Mouse (Mus musculus) forebrain, embryonic 11.5 days (tissue): ENCODE data around the gene Fmo3. TPM values are rescaled to one million over a fixed set of nuclear protein-coding genes. Genes with fewer than 3 reads are reported as not detected.

ENCODE experiments used
- ATAC-seq: fragments of 200-750 bp; cut with Nextera tagmentation; replicated peaks from 2 replicates; pipeline ENCODE4 v1.8.0; 2017; ENCODE audit warnings: moderate TSS enrichment; ENCODE audit not compliant: low FRiP score
- DNase-seq: peaks from one replicate; pipeline ENCODE4 v3.0.0-alpha.2; 2017; ENCODE audit warnings: low spot score
- H3K27ac ChIP-seq: fragments of 300-500 bp; sonication (generic); 2 replicates; pipeline ENCODE4 v1.5.1; 2014; ENCODE audit warnings: low read depth, low read length
- H3K27me3 ChIP-seq: fragments of 300-500 bp; sonication (generic); 2 replicates; pipeline ENCODE4 v1.6.1; 2014; ENCODE audit warnings: mild to moderate bottlenecking, low read length, mixed read lengths; ENCODE audit not compliant: control insufficient read depth, insufficient read depth
- H3K36me3 ChIP-seq: fragments of 300-500 bp; sonication (generic); 2 replicates; pipeline ENCODE4 v1.6.1; 2014; ENCODE audit warnings: mild to moderate bottlenecking, low read length, moderate library complexity, mixed read lengths; ENCODE audit not compliant: control insufficient read depth, insufficient read depth
- H3K4me1 ChIP-seq: fragments of 300-500 bp; sonication (generic); replicated peaks from 2 replicates; pipeline ENCODE4 v1.6.1; 2014; ENCODE audit warnings: low read length, mixed read lengths; ENCODE audit not compliant: control insufficient read depth, insufficient read depth
- H3K4me2 ChIP-seq: fragments of 300-500 bp; sonication (generic); 2 replicates; pipeline ENCODE4 v1.6.1; 2014; ENCODE audit warnings: low read depth, mild to moderate bottlenecking, low read length, moderate library complexity, mixed read lengths; ENCODE audit not compliant: severe bottlenecking
- H3K4me3 ChIP-seq: fragments of 300-500 bp; sonication (generic); 2 replicates; pipeline ENCODE4 v1.5.1; 2014; ENCODE audit warnings: low read depth, low read length
- H3K9ac ChIP-seq: fragments of 300-500 bp; sonication (generic); 2 replicates; pipeline ENCODE4 v1.6.1; 2014; ENCODE audit warnings: low read length
- H3K9me3 ChIP-seq: fragments of 300-500 bp; sonication (generic); 2 replicates; pipeline ENCODE4 v1.6.1; 2016; ENCODE audit warnings: low read length, mixed read lengths; ENCODE audit not compliant: control insufficient read depth
- WGBS: fragments of 180-500 bp; shearing (Covaris S2); extraction: QIAGEN DNeasy Blood & Tissue Kit; methylation state at CpG from one replicate; pipeline ENCODE4 v1.1.7; 2014; 5-methylcytosine and 5-hydroxymethylcytosine counted together
- polyA plus RNA-seq: library from polyadenylated mRNA; unstranded; fragments of >200 nt; fragmentation: Nextera tagmentation; extraction: Ambion mirVana; gene quantifications from 2 replicates; pipeline ENCODE4 v1.2.1, GENCODE M21; 2014

The Fmo3 gene
- polyA plus RNA-seq, 1 experiment from 2014 or later: not detected

DNA sequence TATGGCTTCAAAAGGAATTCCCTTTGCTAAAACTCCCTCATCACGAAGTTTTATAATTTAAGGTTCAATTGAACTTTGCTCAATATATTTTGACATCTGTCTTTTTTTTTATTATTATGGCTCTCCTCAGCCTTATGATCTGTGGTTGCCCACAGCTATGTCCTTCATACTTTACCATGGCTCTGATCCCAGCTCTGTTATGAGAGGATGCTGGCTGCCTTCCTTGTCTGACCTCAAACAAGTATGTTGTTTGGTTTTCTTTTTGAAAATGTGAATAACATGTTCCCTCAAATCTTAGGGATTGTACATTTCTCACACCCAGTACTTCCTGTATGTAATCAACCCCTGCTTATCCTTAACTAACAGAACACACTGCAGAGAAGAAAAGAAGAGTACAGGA lies 26.9 kb downstream of the Fmo3 start:
- ATAC-seq (no peak), DNase-seq (no peak)
- Histone ChIP-seq H3K9me3 (no peaks in the 10 kb centered on the region), H3K36me3 (no peaks in the 10 kb centered on the region), H3K4me3 (no peak overlapping the region), H3K4me1 (no peaks in the 10 kb centered on the region), H3K4me2 (no peak overlapping the region), H3K9ac (no peak overlapping the region), H3K27me3 (no peaks in the 10 kb centered on the region), H3K27ac (no peak overlapping the region)
- WGBS: 76% methylated on average over 1 of the region's 1 CpGs

DNA sequence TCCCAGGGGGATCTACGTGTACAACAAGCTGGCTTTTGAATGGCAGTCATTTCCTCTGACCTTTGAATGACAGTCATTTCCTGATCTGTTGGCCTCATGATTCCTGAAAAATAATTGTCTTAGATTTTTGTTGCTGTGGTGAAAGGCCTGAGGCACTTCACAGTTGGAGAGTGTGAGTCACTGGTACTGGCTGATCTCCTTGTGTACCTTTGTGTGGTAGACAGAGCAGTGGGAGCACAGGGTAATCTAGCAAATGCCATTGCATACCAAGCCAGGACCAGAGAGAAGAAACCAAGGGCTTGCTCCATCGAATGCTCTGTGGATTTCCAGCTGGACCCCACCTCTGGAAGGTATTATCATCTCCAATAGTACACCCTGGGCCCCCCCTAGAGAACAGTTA lies 31.2 kb downstream of the Fmo3 start:
- H3K4me2 ChIP-seq: no peak overlapping the region
- no peak overlapping the region for H3K27ac ChIP-seq

DNA sequence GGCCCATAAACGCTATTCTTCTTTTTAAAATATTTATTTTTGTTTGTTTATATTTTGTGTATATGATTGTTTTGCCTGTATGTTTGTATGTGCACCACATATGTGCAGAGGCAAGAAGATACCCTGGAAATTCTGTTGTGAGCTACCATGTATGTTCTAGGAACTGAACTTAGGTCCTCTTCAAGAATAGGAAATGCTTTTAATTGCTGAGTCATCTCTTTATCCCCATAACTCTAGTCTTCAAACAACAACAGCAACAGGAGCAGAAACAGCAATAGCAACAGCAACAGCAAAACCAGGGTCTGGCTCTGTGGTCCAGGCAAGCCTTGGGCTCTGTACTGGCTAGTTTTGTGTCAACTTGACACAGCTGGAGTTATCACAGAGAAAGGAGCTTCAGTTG lies 34.6 kb downstream of the Fmo3 start:
- no peak for ATAC-seq
- Histone ChIP-seq H3K4me3 (no peak overlapping the region), H3K9me3 (no peaks in the 10 kb centered on the region), H3K36me3 (no peaks in the 10 kb centered on the region), H3K4me1 (no peaks in the 10 kb centered on the region), H3K27me3 (no peaks in the 10 kb centered on the region), H3K27ac (no peak overlapping the region), H3K9ac (no peak overlapping the region), H3K4me2 (no peak overlapping the region)
- no peak for DNase-seq
- WGBS: 93% methylated on average over 1 of the region's 1 CpGs

More for the DNA sequence above, 31.2 kb downstream of the Fmo3 start:
- Histone ChIP-seq H3K4me1 (no peaks in the 10 kb centered on the region), H3K9me3 (no peaks in the 10 kb centered on the region), H3K27me3 (no peaks in the 10 kb centered on the region), H3K36me3 (no peaks in the 10 kb centered on the region), H3K4me3 (no peak overlapping the region), H3K9ac (no peak overlapping the region)
- WGBS: 48% methylated on average over 2 of the region's 2 CpGs
- ATAC-seq (no peak), DNase-seq (no peak)

DNA sequence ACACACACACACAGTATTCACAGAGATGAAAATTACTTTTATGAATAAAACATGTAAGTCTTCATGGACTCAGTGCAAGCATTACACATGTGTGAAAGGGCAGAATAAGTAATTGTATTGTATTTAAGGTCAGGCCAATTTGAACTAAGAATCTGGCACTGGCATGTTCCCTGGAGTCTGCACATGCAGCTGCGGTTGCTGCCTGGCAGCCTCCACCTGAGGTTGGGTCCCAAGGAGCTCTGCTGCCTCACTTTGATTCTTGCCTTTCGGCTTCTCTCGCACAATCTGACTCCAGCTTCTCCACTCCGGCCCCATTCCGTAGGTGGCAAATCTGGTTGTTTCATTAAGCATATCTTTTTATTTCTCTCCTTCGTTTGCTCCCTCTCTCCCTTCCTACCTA lies 36.4 kb downstream of the Fmo3 start:
- no peak overlapping the region for H3K9ac ChIP-seq
- H3K4me2 ChIP-seq: no peak overlapping the region
- no peak overlapping the region for H3K4me3 ChIP-seq
- H3K4me1 ChIP-seq: no peaks in the 10 kb centered on the region
- H3K27ac ChIP-seq: no peak overlapping the region
- no peaks in the 10 kb centered on the region for H3K9me3 ChIP-seq
- WGBS: 91% methylated on average over 6 of the region's 6 CpGs
- H3K27me3 ChIP-seq: no peaks in the 10 kb centered on the region
- H3K36me3 ChIP-seq: no peaks in the 10 kb centered on the region
- ATAC-seq (no peak), DNase-seq (no peak)

DNA sequence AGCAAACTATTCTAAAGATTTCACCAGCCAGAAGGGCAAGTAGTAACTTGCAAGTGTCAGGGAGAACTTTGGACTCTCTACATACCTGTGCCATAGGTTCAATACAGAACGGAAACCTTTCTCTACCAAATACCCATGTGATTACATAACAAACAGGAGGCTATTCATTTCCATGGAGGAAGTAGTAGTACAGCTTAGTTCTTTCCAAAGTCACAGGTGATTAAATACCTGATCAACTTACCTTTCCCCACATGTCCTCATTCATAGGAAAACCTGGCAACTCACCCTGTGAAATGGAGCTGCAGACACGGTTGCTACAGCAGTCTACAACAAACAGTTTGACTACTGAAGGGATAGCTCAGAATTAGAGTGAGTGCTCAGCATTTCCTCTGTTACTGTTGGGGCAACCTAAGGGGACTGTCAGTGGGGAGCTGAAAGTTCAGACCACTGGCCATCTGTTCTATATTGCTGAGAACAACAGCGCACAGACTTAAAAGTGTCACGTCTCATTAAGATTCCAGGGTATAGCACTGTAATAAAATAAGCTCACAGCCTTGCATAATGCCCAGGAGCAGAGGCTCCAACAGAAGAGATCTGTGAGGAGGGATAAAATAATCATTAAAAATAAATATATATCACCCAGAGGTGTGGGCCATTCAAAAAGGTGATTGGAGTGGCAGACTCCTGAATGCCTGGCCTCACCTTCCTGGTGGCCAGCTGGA lies 37.3 kb downstream of the Fmo3 start:
- ATAC-seq: peak; percentile 46; the same call in 1 of the 2 replicates
- no peak overlapping the region for H3K4me3 ChIP-seq
- 82% methylated on average over 4 of the region's 4 CpGs for WGBS
- H3K9ac ChIP-seq: no peak overlapping the region
- H3K9me3 ChIP-seq: no peaks in the 10 kb centered on the region
- H3K27ac ChIP-seq: no peak overlapping the region
- no peak overlapping the region for H3K4me2 ChIP-seq
- H3K27me3 ChIP-seq: no peaks in the 10 kb centered on the region
- H3K4me1 ChIP-seq: no peaks in the 10 kb centered on the region
- H3K36me3 ChIP-seq: no peaks in the 10 kb centered on the region
- DNase-seq: no peak

DNA sequence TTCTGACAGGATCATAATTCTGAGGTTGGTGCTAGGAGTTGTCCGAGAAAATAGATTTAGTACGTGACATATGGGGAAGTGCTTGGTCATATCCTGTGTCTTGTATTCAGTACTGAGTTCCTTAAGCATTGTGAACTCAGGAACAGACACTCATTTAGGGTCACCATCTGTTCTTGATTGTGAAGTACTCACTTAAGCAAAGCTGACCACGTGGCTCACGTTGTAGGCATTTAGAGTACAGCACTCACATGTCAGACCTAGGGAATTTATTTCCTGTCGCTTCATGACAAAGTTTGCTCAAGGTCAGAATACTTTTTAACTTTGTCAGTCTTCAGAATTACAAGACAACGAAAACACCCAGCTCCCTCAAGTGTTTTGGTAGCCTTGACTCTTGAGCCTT lies 40.6 kb downstream of the Fmo3 start:
- Histone ChIP-seq H3K4me3 (no peak overlapping the region), H3K36me3 (no peaks in the 10 kb centered on the region), H3K9ac (no peak overlapping the region), H3K4me1 (no peaks in the 10 kb centered on the region), H3K27me3 (no peaks in the 10 kb centered on the region), H3K4me2 (no peak overlapping the region), H3K9me3 (no peaks in the 10 kb centered on the region), H3K27ac (no peak overlapping the region)
- no peak for ATAC-seq
- no peak for DNase-seq
- WGBS: 75% methylated on average over 6 of the region's 6 CpGs

DNA sequence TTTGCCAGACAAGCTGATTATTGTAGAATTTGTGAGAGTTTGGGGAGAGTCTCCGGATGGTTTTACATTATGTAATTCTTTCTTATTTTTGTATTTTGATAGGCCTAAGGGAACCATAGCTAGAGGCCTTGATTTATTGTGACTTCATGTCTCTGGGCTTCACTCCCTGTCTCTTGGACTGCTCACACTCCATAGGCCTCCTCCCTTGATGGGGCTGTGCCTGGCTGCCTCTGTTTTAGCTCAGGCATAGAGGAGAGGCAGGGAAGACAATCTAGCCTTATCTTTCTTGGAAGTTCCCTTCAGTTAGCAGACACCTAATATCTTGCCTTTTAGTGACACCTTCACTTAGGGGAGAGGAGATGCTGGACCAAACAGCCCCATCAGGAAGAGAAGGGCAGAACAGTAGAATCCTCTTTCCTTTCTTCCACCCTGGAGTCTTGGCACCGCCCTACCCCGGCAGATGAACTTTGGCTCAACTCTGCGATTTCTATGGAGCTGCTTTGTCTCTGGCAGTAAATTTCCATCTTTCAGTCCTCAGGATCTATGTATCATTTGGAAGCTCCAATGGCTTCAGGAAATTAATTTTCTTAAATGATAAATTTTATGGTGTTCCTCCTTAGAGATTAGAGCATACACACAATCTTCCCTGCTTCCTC lies 45.5 kb downstream of the Fmo3 start:
- no peaks in the 10 kb centered on the region for H3K4me1 ChIP-seq
- WGBS: 88% methylated on average over 4 of the region's 4 CpGs
- ATAC-seq: no peak
- no peaks in the 10 kb centered on the region for H3K27me3 ChIP-seq
- DNase-seq: no peak
- no peaks in the 10 kb centered on the region for H3K9me3 ChIP-seq
- H3K4me2 ChIP-seq: no peak overlapping the region
- no peak overlapping the region for H3K9ac ChIP-seq
- no peaks in the 10 kb centered on the region for H3K36me3 ChIP-seq
- H3K4me3 ChIP-seq: no peak overlapping the region
- H3K27ac ChIP-seq: no peak overlapping the region

DNA sequence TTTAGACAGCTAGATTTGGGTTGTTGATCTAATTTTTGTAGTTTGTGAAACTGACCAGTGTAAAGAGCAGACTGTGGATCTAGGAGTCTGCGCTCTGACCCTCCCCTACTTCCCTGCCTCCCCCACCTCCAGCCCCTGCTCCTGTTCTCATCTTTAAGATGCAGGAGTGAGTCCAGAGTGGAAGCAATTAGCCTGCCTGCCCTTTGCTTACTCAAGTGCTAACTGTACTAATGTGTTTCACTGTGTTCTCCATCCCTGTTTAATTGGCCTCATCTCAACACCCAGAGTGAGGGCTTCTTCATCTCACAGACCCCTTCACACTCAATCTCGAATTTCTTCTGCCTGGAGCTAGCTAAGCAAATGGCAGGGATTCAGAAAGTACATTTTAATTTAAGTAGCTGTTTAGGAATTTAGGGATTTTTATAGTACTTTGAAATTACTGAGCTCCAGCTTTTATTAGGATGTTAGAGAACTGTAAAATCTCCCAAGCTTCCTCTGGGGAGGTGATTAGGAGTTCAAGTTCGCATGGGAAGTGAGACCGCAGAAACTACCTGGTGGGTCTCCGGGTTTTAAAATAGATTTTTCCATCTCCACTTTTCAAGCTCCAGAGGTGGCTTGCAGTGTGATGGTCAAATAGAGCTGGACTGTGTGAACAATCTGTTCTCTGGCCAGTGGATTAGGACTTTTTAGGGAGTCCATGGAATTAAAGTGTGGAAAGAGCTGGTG lies 46.2 kb downstream of the Fmo3 start:
- 82% methylated on average over 5 of the region's 5 CpGs for WGBS
- no peak overlapping the region for H3K9ac ChIP-seq
- no peak overlapping the region for H3K4me3 ChIP-seq
- no peak overlapping the region for H3K27ac ChIP-seq
- H3K27me3 ChIP-seq: no peaks in the 10 kb centered on the region
- ATAC-seq (no peak), DNase-seq (no peak)
- no peaks in the 10 kb centered on the region for H3K9me3 ChIP-seq
- no peaks in the 10 kb centered on the region for H3K4me1 ChIP-seq
- no peak overlapping the region for H3K4me2 ChIP-seq
- H3K36me3 ChIP-seq: no peaks in the 10 kb centered on the region
